Mouse (Mus musculus): ENCODE results near the gene Apmap. TPM values are rescaled to one million over a fixed set of nuclear protein-coding genes. Genes with fewer than 3 reads are reported as not detected.

The Apmap gene
- polyA plus RNA-seq, 1 experiment from 2014 or later = 26.6 TPM

GRCm38 (mm10) chr2:150647681-150648299, 39.4 kb upstream of the Apmap start:
- Histone ChIP-seq H3K4me2 (ENCODE audit: low read depth, low read length) (no peak overlapping the region), H3K36me3 (ENCODE audit: control insufficient read depth, insufficient read depth) (no peaks in the 10 kb centered on the region), H3K4me1 (ENCODE audit: control insufficient read depth, insufficient read depth, low read length) (peaks cover 12% of the 10 kb centered on the region), H3K9me3 (replicated peaks; ENCODE audit: control insufficient read depth, low read length) (no peaks in the 10 kb centered on the region), H3K27ac (ENCODE audit: low read length) (no peak overlapping the region), H3K27me3 (ENCODE audit: control insufficient read depth, insufficient read depth, low read length) (no peaks in the 10 kb centered on the region), H3K4me3 (ENCODE audit: low read length) (no peak overlapping the region), H3K9ac (ENCODE audit: low read length) (no peak overlapping the region)
- no peak for ATAC-seq (replicated peaks; ENCODE audit: extremely low read depth, insufficient read depth, low FRiP score)
- WGBS = 77% methylated on average over 14 of the region's 14 CpGs

GRCm38 (mm10) chr2:150646411-150647121, 38.2 kb upstream of the Apmap start:
- no peak overlapping the region for H3K4me3 ChIP-seq (ENCODE audit: low read length)
- H3K36me3 ChIP-seq (ENCODE audit: control insufficient read depth, insufficient read depth) = no peaks in the 10 kb centered on the region
- H3K4me1 ChIP-seq (ENCODE audit: control insufficient read depth, insufficient read depth, low read length) = peaks cover 12% of the 10 kb centered on the region
- no peak overlapping the region for H3K9ac ChIP-seq (ENCODE audit: low read length)
- H3K4me2 ChIP-seq (ENCODE audit: low read depth, low read length) = no peak overlapping the region
- no peak for ATAC-seq (replicated peaks; ENCODE audit: extremely low read depth, insufficient read depth, low FRiP score)
- no peaks in the 10 kb centered on the region for H3K9me3 ChIP-seq (replicated peaks; ENCODE audit: control insufficient read depth, low read length)
- 70% methylated on average over 8 of the region's 8 CpGs for WGBS
- no peaks in the 10 kb centered on the region for H3K27me3 ChIP-seq (ENCODE audit: control insufficient read depth, insufficient read depth, low read length)
- no peak overlapping the region for H3K27ac ChIP-seq (ENCODE audit: low read length)

GRCm38 (mm10) chr2:150645225-150645624, 36.9 kb upstream of the Apmap start:
- no peak overlapping the region for H3K4me3 ChIP-seq (ENCODE audit: low read length)
- no peak for ATAC-seq (replicated peaks; ENCODE audit: extremely low read depth, insufficient read depth, low FRiP score)
- H3K36me3 ChIP-seq (ENCODE audit: control insufficient read depth, insufficient read depth) = no peaks in the 10 kb centered on the region
- H3K9me3 ChIP-seq (replicated peaks; ENCODE audit: control insufficient read depth, low read length) = no peaks in the 10 kb centered on the region
- WGBS = 87% methylated on average over 4 of the region's 4 CpGs
- no peak overlapping the region for H3K4me2 ChIP-seq (ENCODE audit: low read depth, low read length)
- H3K27me3 ChIP-seq (ENCODE audit: control insufficient read depth, insufficient read depth, low read length) = no peaks in the 10 kb centered on the region
- H3K4me1 ChIP-seq (ENCODE audit: control insufficient read depth, insufficient read depth, low read length) = peaks cover 2% of the 10 kb centered on the region; the same call in 1 of the 2 replicates
- H3K27ac ChIP-seq (ENCODE audit: low read length) = no peak overlapping the region
- no peak overlapping the region for H3K9ac ChIP-seq (ENCODE audit: low read length)

GRCm38 (mm10) chr2:150643726-150644415, 35.5 kb upstream of the Apmap start:
- 77% methylated on average over 8 of the region's 8 CpGs for WGBS
- no peaks in the 10 kb centered on the region for H3K36me3 ChIP-seq (ENCODE audit: control insufficient read depth, insufficient read depth)
- H3K27ac ChIP-seq (ENCODE audit: low read length) = no peak overlapping the region
- H3K9ac ChIP-seq (ENCODE audit: low read length) = no peak overlapping the region
- H3K4me3 ChIP-seq (ENCODE audit: low read length) = no peak overlapping the region
- no peaks in the 10 kb centered on the region for H3K27me3 ChIP-seq (ENCODE audit: control insufficient read depth, insufficient read depth, low read length)
- ATAC-seq (replicated peaks; ENCODE audit: extremely low read depth, insufficient read depth, low FRiP score) = no peak
- no peaks in the 10 kb centered on the region for H3K4me1 ChIP-seq (ENCODE audit: control insufficient read depth, insufficient read depth, low read length)
- no peak overlapping the region for H3K4me2 ChIP-seq (ENCODE audit: low read depth, low read length)
- H3K9me3 ChIP-seq (replicated peaks; ENCODE audit: control insufficient read depth, low read length) = no peaks in the 10 kb centered on the region

GRCm38 (mm10) chr2:150643166-150643565, 34.8 kb upstream of the Apmap start:
- H3K27ac ChIP-seq (ENCODE audit: low read length) = no peak overlapping the region
- WGBS = 88% methylated on average over 1 of the region's 1 CpGs
- H3K9ac ChIP-seq (ENCODE audit: low read length) = no peak overlapping the region
- no peaks in the 10 kb centered on the region for H3K4me1 ChIP-seq (ENCODE audit: control insufficient read depth, insufficient read depth, low read length)
- no peaks in the 10 kb centered on the region for H3K9me3 ChIP-seq (replicated peaks; ENCODE audit: control insufficient read depth, low read length)
- no peak overlapping the region for H3K4me2 ChIP-seq (ENCODE audit: low read depth, low read length)
- ATAC-seq (replicated peaks; ENCODE audit: extremely low read depth, insufficient read depth, low FRiP score) = no peak
- H3K27me3 ChIP-seq (ENCODE audit: control insufficient read depth, insufficient read depth, low read length) = no peaks in the 10 kb centered on the region
- no peak overlapping the region for H3K4me3 ChIP-seq (ENCODE audit: low read length)
- H3K36me3 ChIP-seq (ENCODE audit: control insufficient read depth, insufficient read depth) = no peaks in the 10 kb centered on the region

GRCm38 (mm10) chr2:150638370-150638733, 30.0 kb upstream of the Apmap start:
- ATAC-seq (replicated peaks; ENCODE audit: extremely low read depth, insufficient read depth, low FRiP score) = no peak

GRCm38 (mm10) chr2:150637702-150638369, 29.5 kb upstream of the Apmap start:
- Histone ChIP-seq H3K4me1 (ENCODE audit: control insufficient read depth, insufficient read depth, low read length) (no peaks in the 10 kb centered on the region), H3K4me3 (ENCODE audit: low read length) (no peak overlapping the region), H3K27ac (ENCODE audit: low read length) (no peak overlapping the region), H3K4me2 (ENCODE audit: low read depth, low read length) (no peak overlapping the region), H3K9ac (ENCODE audit: low read length) (no peak overlapping the region), H3K9me3 (replicated peaks; ENCODE audit: control insufficient read depth, low read length) (no peaks in the 10 kb centered on the region), H3K27me3 (ENCODE audit: control insufficient read depth, insufficient read depth, low read length) (no peaks in the 10 kb centered on the region), H3K36me3 (ENCODE audit: control insufficient read depth, insufficient read depth) (no peaks in the 10 kb centered on the region)
- 68% methylated on average over 6 of the region's 6 CpGs for WGBS
- ATAC-seq (replicated peaks; ENCODE audit: extremely low read depth, insufficient read depth, low FRiP score) = no peak

More at GRCm38 (mm10) chr2:150638370-150638733, 30.0 kb upstream of the Apmap start:
- Histone ChIP-seq H3K4me2 (ENCODE audit: low read depth, low read length) (no peak overlapping the region), H3K4me1 (ENCODE audit: control insufficient read depth, insufficient read depth, low read length) (no peaks in the 10 kb centered on the region), H3K9ac (ENCODE audit: low read length) (no peak overlapping the region), H3K27ac (ENCODE audit: low read length) (no peak overlapping the region), H3K36me3 (ENCODE audit: control insufficient read depth, insufficient read depth) (no peaks in the 10 kb centered on the region), H3K4me3 (ENCODE audit: low read length) (no peak overlapping the region), H3K9me3 (replicated peaks; ENCODE audit: control insufficient read depth, low read length) (no peaks in the 10 kb centered on the region), H3K27me3 (ENCODE audit: control insufficient read depth, insufficient read depth, low read length) (no peaks in the 10 kb centered on the region)
- WGBS = 44% methylated on average over 2 of the region's 2 CpGs

- WGBS = 72% methylated on average over 3 of the region's 3 CpGs
- no peak overlapping the region for H3K9ac ChIP-seq (ENCODE audit: low read length)
- H3K27ac ChIP-seq (ENCODE audit: low read length) = no peak overlapping the region
- H3K4me1 ChIP-seq (ENCODE audit: control insufficient read depth, insufficient read depth, low read length) = no peaks in the 10 kb centered on the region
- H3K36me3 ChIP-seq (ENCODE audit: control insufficient read depth, insufficient read depth) = no peaks in the 10 kb centered on the region
- H3K9me3 ChIP-seq (replicated peaks; ENCODE audit: control insufficient read depth, low read length) = no peaks in the 10 kb centered on the region
- H3K4me2 ChIP-seq (ENCODE audit: low read depth, low read length) = no peak overlapping the region
- H3K4me3 ChIP-seq (ENCODE audit: low read length) = no peak overlapping the region
- no peak for ATAC-seq (replicated peaks; ENCODE audit: extremely low read depth, insufficient read depth, low FRiP score)
- no peaks in the 10 kb centered on the region for H3K27me3 ChIP-seq (ENCODE audit: control insufficient read depth, insufficient read depth, low read length)
These were observed 27.6 kb upstream of the Apmap start for GRCm38 (mm10) chr2:150635877-150636446.
